Mouse (Mus musculus) embryonic fibroblast, embryonic 13.5 days (primary cell): ENCODE measurements around the gene Phactr1. TPM values are rescaled to one million over a fixed set of nuclear protein-coding genes. Genes with fewer than 3 reads are reported as not detected.

Source experiments
- H3K27ac ChIP-seq: 2 replicates; pipeline ENCODE4 v1.5.1; 2012; ENCODE audit warnings: low read length, control low read depth, inconsistent platforms; ENCODE audit not compliant: insufficient read depth
- H3K4me1 ChIP-seq: 2 replicates; pipeline ENCODE4 v1.6.1; 2011; ENCODE audit warnings: low read length; ENCODE audit not compliant: control insufficient read depth, insufficient read depth
- H3K4me3 ChIP-seq: 2 replicates; pipeline ENCODE4 v1.5.1; 2011; ENCODE audit warnings: mild to moderate bottlenecking, control low read depth, low read length; ENCODE audit not compliant: insufficient read depth
- CTCF ChIP-seq: IDR thresholded peaks from 2 replicates; pipeline ENCODE4 v1.5.1; 2011; ENCODE audit warnings: mild to moderate bottlenecking, control low read depth, low read length, moderate library complexity, borderline replicate concordance; ENCODE audit not compliant: insufficient read depth
- POLR2A ChIP-seq: IDR thresholded peaks from 2 replicates; pipeline ENCODE4 v1.6.1; 2011; ENCODE audit warnings: low read depth, mild to moderate bottlenecking, control low read depth, low read length, moderate library complexity
- polyA plus RNA-seq: library from polyadenylated mRNA; stranded (reverse); fragments of >200 nt; gene quantifications from 2 replicates; pipeline ENCODE4 v1.2.4, GENCODE M21; 2011; ENCODE audit warnings: low read depth; ENCODE audit not compliant: missing spikeins, insufficient read length

Phactr1 gene
- polyA plus RNA-seq, 1 experiment, result 9.5 TPM

GRCm38 (mm10) chr13:43032451-43032850 is 352.0 kb downstream of the Phactr1 start:
- Histone ChIP-seq H3K27ac (peak overlapping the region; percentile 74), H3K4me1 (no peaks in the 10 kb centered on the region; the same call in none of the 2 replicates), H3K4me3 (no peak overlapping the region)
- no peak for TF ChIP-seq POLR2A
- TF ChIP-seq CTCF, result no peak

- no peak overlapping the region for H3K4me3 ChIP-seq
- TF ChIP-seq POLR2A (no peak), CTCF (no peak)
- no peaks in the 10 kb centered on the region; the same call in none of the 2 replicates for H3K4me1 ChIP-seq
- no peak overlapping the region for H3K27ac ChIP-seq
Measured at GRCm38 (mm10) chr13:43036510-43036909, 356.1 kb downstream of the Phactr1 start.

- Histone ChIP-seq H3K4me1 (peaks cover 4% of the 10 kb centered on the region; the same call in 1 of the 2 replicates), H3K27ac (no peak overlapping the region), H3K4me3 (no peak overlapping the region)
- no peak for TF ChIP-seq CTCF
- no peak for TF ChIP-seq POLR2A
Measured at GRCm38 (mm10) chr13:43042766-43043165, 362.3 kb downstream of the Phactr1 start.

- H3K27ac ChIP-seq, result no peak overlapping the region
- no peaks in the 10 kb centered on the region for H3K4me1 ChIP-seq
- H3K4me3 ChIP-seq, result no peak overlapping the region
- TF ChIP-seq POLR2A (no peak), CTCF (no peak)
Measured at GRCm38 (mm10) chr13:43048553-43048952, 368.1 kb downstream of the Phactr1 start.

GRCm38 (mm10) chr13:43053201-43053600 is 372.8 kb downstream of the Phactr1 start:
- no peak for TF ChIP-seq POLR2A
- TF ChIP-seq CTCF, result no peak
- Histone ChIP-seq H3K27ac (no peak overlapping the region), H3K4me3 (no peak overlapping the region), H3K4me1 (no peaks in the 10 kb centered on the region)

GRCm38 (mm10) chr13:43055136-43055535 is 374.7 kb downstream of the Phactr1 start:
- TF ChIP-seq POLR2A, result no peak
- no peak overlapping the region for H3K27ac ChIP-seq
- H3K4me1 ChIP-seq, result no peaks in the 10 kb centered on the region
- no peak overlapping the region for H3K4me3 ChIP-seq

GRCm38 (mm10) chr13:43057104-43057503 is 376.7 kb downstream of the Phactr1 start:
- Histone ChIP-seq H3K27ac (no peak overlapping the region), H3K4me1 (no peaks in the 10 kb centered on the region), H3K4me3 (no peak overlapping the region)
- TF ChIP-seq CTCF (no peak), POLR2A (no peak)

GRCm38 (mm10) chr13:43063355-43063754 is 382.9 kb downstream of the Phactr1 start:
- Histone ChIP-seq H3K27ac (no peak overlapping the region), H3K4me1 (no peaks in the 10 kb centered on the region), H3K4me3 (no peak overlapping the region)
- no peak for TF ChIP-seq CTCF
- no peak for TF ChIP-seq POLR2A

- TF ChIP-seq POLR2A (no peak), CTCF (no peak)
- Histone ChIP-seq H3K27ac (no peak overlapping the region), H3K4me1 (no peaks in the 10 kb centered on the region), H3K4me3 (no peak overlapping the region)
Measured at GRCm38 (mm10) chr13:43068716-43069265, 388.4 kb downstream of the Phactr1 start.

GRCm38 (mm10) chr13:43070496-43070895 is 390.1 kb downstream of the Phactr1 start:
- TF ChIP-seq POLR2A (no peak), CTCF (no peak)
- Histone ChIP-seq H3K4me3 (no peak overlapping the region), H3K27ac (no peak overlapping the region), H3K4me1 (no peaks in the 10 kb centered on the region)

- Histone ChIP-seq H3K4me3 (no peak overlapping the region), H3K27ac (no peak overlapping the region)
- TF ChIP-seq POLR2A (no peak), CTCF (no peak)
Measured at GRCm38 (mm10) chr13:43070971-43071370, 390.5 kb downstream of the Phactr1 start.

More at GRCm38 (mm10) chr13:43070971-43071370, 390.5 kb downstream of the Phactr1 start:
- no peaks in the 10 kb centered on the region for H3K4me1 ChIP-seq
